Mouse (Mus musculus): ENCODE measurements around the gene Gcc2.
"Not testable (repeated sequence)": the region's sequence is repeated elsewhere in the genome, so short reads cannot be mapped to it uniquely, and the experiment has no call there.

Gcc2 gene

DNA sequence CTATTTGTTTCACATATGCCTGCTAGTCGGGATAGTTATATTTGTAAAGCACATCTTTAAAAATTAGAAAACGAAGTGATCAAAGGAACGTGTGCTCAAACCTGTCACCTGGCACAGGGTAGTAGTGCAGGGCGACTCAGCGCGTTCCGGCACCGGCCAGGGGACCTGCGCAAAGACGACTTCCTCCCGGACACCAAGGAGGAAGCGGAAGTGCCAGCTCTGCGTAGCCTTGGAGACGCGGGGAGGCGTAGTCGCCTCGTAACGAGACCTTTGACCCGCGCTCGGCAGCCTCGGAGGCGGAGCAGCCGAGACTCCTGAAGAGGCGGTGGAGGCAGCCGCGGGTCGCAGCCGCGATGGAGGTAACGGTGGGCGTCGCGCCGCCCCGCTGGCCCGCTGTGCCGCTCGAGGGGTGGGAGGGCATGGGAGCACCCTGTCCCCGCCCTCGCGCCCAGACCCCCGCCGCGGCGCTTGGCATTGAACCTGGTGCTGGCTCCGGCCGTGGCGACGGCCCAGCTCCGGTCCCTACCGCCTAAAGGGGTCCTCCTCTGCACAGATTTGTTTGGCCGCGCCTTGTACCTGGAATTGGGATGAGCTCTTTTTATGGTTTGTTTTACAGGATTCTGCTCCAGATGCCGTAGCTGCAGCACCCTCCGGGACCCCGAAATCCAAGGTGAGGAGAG is at the start of gene Gcc2:
TSS of gene Gcc2 (plus strand) at position 285 of the 680 bp plus-strand sequence.
- peak; percentile 81 to 89 for DNase-seq (ENCODE audit: low spot score in 2 of 2)

DNA sequence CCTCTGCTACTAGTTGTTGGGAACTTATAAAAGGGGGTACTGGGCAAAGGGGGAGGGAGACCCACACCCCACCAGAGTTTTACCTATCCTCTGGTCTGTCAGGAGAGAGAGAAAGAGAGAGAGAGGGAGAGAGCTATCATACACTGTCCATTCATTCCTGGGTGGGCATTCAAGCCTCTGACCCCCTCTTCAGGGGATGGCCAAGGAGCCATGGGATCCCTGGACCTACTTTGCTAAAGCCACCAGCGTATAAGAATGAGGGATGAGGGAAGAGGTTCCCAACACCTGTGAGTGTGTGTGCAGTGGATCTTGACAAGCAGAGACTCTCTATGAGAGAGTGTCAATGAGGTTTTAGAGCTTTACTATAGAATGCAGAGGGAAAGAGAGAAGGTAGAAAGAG is 49.3 kb upstream of the Gcc2 start:
- no peak for DNase-seq (ENCODE audit: low spot score in 2 of 2)

DNA sequence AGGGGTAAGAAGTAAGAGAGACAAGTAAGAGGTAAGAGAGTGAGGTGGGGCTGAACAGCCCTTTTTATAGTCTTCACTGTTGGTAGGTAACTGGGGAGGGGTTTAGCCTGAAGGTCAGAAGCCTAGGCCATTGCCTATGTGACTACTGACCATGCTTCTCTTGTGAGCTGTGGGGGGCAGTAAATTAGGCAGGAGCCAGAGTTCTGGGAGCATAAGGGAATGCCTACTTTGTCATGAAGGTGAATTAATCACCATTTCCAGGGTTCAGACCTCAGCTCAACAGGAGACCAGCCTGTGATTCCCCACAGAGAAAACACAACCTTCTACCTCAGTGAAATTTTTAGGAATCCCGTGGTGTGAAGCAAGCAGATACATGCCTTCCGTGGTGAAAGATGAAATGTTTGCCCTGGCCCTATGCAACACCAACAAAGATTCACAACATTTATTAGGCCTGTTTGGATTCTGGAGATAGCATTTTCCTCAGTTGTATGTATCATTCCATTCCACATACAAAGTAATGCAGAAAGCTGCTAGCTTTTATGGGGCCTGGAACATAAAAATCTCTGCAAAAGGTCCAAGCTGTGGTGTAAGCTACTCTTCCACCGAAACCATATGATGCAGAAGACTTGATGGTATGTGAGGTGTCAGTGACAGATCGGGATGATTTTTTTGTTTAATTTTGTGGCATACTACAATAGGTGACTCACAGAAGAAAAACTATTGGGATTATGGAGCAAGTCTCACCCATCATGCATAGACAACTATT is 48.5 kb upstream of the Gcc2 start:
- DNase-seq (ENCODE audit: low spot score in 2 of 2), result no peak

- DNase-seq (ENCODE audit: low spot score in 2 of 2), result no peak
These were observed 45.4 kb upstream of the Gcc2 start for GRCm38 (mm10) chr10:58209710-58210467.

- DNase-seq (ENCODE audit: low spot score in 2 of 2), result no peak
These were observed 44.8 kb upstream of the Gcc2 start for GRCm38 (mm10) chr10:58210514-58210913.

GRCm38 (mm10) chr10:58211213-58211612 is 44.1 kb upstream of the Gcc2 start:
- no peak for DNase-seq (ENCODE audit: low spot score in 2 of 2)

GRCm38 (mm10) chr10:58212230-58212629 is 43.1 kb upstream of the Gcc2 start:
- DNase-seq (ENCODE audit: low spot score in 2 of 2), result no peak

- DNase-seq (ENCODE audit: low spot score in 2 of 2), result no peak
These were observed 40.8 kb upstream of the Gcc2 start for GRCm38 (mm10) chr10:58214497-58214896.

DNA sequence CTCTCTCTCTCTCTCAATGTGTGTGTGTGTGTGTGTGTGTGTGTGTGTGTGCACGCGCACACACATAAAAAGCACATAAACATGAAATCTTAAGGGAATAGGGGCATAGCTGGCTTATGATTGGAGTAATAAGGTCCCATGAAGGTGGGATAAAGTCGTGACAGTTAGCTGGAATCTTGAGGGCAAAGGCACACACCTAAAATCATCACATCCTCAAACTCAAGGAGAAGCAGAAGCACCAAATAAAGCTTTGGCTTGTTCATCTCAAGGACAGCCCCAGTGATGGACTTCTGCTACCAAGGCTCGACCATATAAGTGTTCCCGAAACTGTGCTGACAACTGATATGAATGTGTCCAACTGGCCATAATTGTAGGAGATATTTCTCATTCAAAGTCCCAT is 40.4 kb upstream of the Gcc2 start:
- DNase-seq (ENCODE audit: low spot score in 2 of 2), result no peak

GRCm38 (mm10) chr10:58215353-58215752 is 39.9 kb upstream of the Gcc2 start:
- no peak for DNase-seq (ENCODE audit: low spot score in 2 of 2)

GRCm38 (mm10) chr10:58217366-58217765 is 37.9 kb upstream of the Gcc2 start:
- DNase-seq (ENCODE audit: low spot score in 2 of 2), result no peak

GRCm38 (mm10) chr10:58220726-58221125 is 34.6 kb upstream of the Gcc2 start:
- no peak for DNase-seq (ENCODE audit: low spot score in 2 of 2)

DNA sequence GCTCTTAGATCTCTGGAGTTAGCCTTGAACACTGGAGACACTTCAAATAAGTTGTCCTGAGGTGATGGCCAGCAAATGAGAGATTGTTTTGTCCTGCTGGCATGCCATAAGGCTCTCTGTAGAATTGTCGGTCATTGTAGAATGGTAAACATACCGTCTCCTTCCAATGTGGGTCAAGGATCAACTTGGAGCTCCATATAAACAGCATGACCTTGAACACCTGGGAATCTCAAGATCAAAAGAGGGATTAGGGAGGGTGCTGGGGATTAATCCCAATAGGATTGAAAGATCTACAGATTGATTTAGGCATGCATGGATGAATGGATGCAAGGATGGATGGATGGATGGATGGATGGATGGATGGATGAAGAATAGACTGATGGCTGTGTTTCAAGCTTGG is 33.7 kb upstream of the Gcc2 start:
- DNase-seq (ENCODE audit: low spot score in 2 of 2), result not testable (repeated sequence)

- DNase-seq (ENCODE audit: low spot score in 2 of 2), result not testable (repeated sequence)
These were observed 32.1 kb upstream of the Gcc2 start for GRCm38 (mm10) chr10:58223161-58223560.

GRCm38 (mm10) chr10:58223972-58224805 is 31.1 kb upstream of the Gcc2 start:
- DNase-seq (ENCODE audit: low spot score in 2 of 2), result peak; percentile 72 to 79

- peak in 1 of 2 experiments; percentile 63 for DNase-seq (ENCODE audit: low spot score in 2 of 2)
These were observed 30.2 kb upstream of the Gcc2 start, which contains the start of gene AW822073 for GRCm38 (mm10) chr10:58224827-58225785. AW822073 (minus strand) TSS chr10:58224930.

DNA sequence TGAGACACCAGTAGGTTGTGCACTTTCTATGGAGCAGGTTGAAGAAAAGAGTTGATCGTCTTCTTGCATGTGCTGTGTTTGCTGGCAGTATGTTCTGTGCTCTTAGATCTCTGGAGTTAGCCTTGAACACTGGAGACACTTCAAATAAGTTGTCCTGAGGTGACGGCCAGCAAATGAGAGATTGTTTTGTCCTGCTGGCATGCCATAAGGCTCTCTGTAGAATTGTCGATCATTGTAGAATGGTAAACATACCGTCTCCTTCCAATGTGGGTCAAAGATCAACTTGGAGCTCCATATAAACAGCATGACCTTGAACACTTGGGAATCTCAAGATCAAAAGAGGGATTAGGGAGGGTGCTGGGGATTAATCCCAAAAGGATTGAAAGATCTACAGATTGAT is 28.9 kb upstream of the Gcc2 start:
- not testable (repeated sequence) for DNase-seq (ENCODE audit: low spot score in 2 of 2)

- DNase-seq (ENCODE audit: low spot score in 2 of 2), result not testable (repeated sequence)
These were observed 27.5 kb upstream of the Gcc2 start for GRCm38 (mm10) chr10:58227798-58228197.

DNA sequence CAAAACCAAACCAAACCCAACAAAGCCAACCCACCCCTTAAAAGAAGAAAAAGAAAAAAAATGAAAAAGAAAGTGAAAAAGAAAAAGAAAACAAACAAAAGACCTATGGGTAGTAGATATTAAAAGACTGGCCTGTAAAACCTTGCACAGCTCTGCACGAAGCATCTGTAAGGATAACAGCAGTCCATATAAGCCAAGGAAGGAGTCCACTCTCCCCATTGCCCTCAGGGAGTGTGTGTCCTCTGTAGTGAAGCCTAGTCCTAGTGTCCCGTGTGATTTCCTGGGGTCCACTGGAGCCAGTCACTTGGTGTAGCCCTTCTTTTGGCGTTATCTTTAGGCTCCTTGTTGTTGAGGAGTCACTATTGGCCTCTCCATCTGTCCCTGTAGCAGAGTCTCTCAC is 25.3 kb upstream of the Gcc2 start:
- DNase-seq (ENCODE audit: low spot score in 2 of 2), result not testable (repeated sequence)

- DNase-seq (ENCODE audit: low spot score in 2 of 2), result peak in 1 of 2 experiments; percentile 57
These were observed 24.2 kb upstream of the Gcc2 start for GRCm38 (mm10) chr10:58231088-58231487.
